Mouse (Mus musculus) CH12.LX (cell line): ENCODE measurements around the gene Sephs1. TPM values are rescaled to one million over a fixed set of nuclear protein-coding genes. Genes with fewer than 3 reads are reported as not detected.

Experiments
- DNase-seq: peaks from one replicate; pipeline ENCODE4 v3.0.0-alpha.2; 2013; ENCODE audit errors: extremely low read depth
- H3K27ac ChIP-seq: 2 replicates; pipeline ENCODE4 v1.5.1; 2012; ENCODE audit warnings: low read depth, mild to moderate bottlenecking, control low read depth, moderate library complexity; ENCODE audit not compliant: insufficient read depth
- H3K27me3 ChIP-seq: replicated peaks from 2 replicates; pipeline ENCODE3; 2012; ENCODE audit warnings: inconsistent platforms
- H3K36me3 ChIP-seq, 2 experiments: replicated peaks in 1 of 2; 2 replicates each; pipeline versions ENCODE3 to v1.6.1; 2012; ENCODE audit warnings: inconsistent platforms in 1 of 2, low read length in 1 of 2, mild to moderate bottlenecking in 1 of 2, mixed read lengths in 1 of 2, moderate library complexity in 1 of 2; ENCODE audit not compliant: control insufficient read depth in 1 of 2, insufficient read depth in 1 of 2
- H3K4me1 ChIP-seq, 2 experiments: 2 replicates each; pipeline ENCODE4 v1.6.1; 2012; ENCODE audit warnings: inconsistent platforms in 1 of 2, moderate library complexity in 1 of 2; ENCODE audit not compliant: insufficient read depth in 2 of 2, control insufficient read depth in 1 of 2
- H3K4me2 ChIP-seq: 2 replicates; pipeline ENCODE4 v1.6.1; 2012; ENCODE audit warnings: low read depth, mild to moderate bottlenecking, control low read depth; ENCODE audit not compliant: poor library complexity, insufficient read depth, severe bottlenecking
- H3K4me3 ChIP-seq, 3 experiments: fragments of 150-350 bp in 1 of 3; sonication (generic) in 1 of 3; replicated peaks in 1 of 3; 2 replicates each; pipeline versions ENCODE3 to v1.5.1; 2011 to 2012; ENCODE audit warnings: low read depth in 2 of 3, low read length in 2 of 3, mild to moderate bottlenecking in 2 of 3, moderate library complexity in 2 of 3, control low read depth in 1 of 3, improper control_type of control experiment in 1 of 3, inconsistent platforms in 1 of 3, mixed read lengths in 1 of 3; ENCODE audit not compliant: poor library complexity in 1 of 3
- H3K79me2 ChIP-seq: replicated peaks from 2 replicates; pipeline ENCODE4 v1.6.1; 2012; ENCODE audit warnings: mild to moderate bottlenecking, moderate library complexity; ENCODE audit not compliant: control insufficient read depth, poor library complexity, insufficient read depth, severe bottlenecking; ENCODE audit errors: extremely low read depth
- H3K9ac ChIP-seq: 2 replicates; pipeline ENCODE4 v1.6.1; 2012; ENCODE audit warnings: low read depth, mild to moderate bottlenecking, control low read depth, moderate library complexity; ENCODE audit not compliant: insufficient read depth
- H3K9me3 ChIP-seq: replicated peaks from 2 replicates; pipeline ENCODE3; 2012; ENCODE audit warnings: low read length, inconsistent platforms, mixed read lengths
- CHD2 ChIP-seq: IDR thresholded peaks from 2 replicates; pipeline ENCODE4 v1.6.1; 2011; ENCODE audit warnings: low read length, improper control_type of control experiment
- CTCF ChIP-seq, 2 experiments: IDR thresholded peaks in 1 of 2; conservative IDR thresholded peaks in 1 of 2; 2 replicates each; pipeline ENCODE4 v1.5.1; 2011 to 2012; ENCODE audit warnings: low read depth in 2 of 2, low read length in 2 of 2, improper control_type of control experiment in 1 of 2, inconsistent platforms in 1 of 2, mild to moderate bottlenecking in 1 of 2, moderate library complexity in 1 of 2
- E2F4 ChIP-seq: IDR thresholded peaks from 2 replicates; pipeline ENCODE4 v1.6.1; 2011; ENCODE audit warnings: low read depth, low read length, improper control_type of control experiment; ENCODE audit not compliant: insufficient replicate concordance
- GABPA ChIP-seq: IDR thresholded peaks from 2 replicates; pipeline ENCODE4 v1.6.1; 2012; ENCODE audit warnings: low read depth, low read length, improper control_type of control experiment, inconsistent platforms; ENCODE audit not compliant: insufficient replicate concordance
- HCFC1 ChIP-seq: IDR thresholded peaks from 2 replicates; pipeline ENCODE4 v1.6.1; 2012; ENCODE audit warnings: low read depth, mild to moderate bottlenecking, inconsistent platforms, low read length, improper control_type of control experiment
- IRF4 ChIP-seq: IDR thresholded peaks from 2 replicates; pipeline ENCODE4 v1.6.1; 2014; ENCODE audit warnings: low read depth, mild to moderate bottlenecking, inconsistent platforms, low read length, improper control_type of control experiment
- KAT2A ChIP-seq: IDR thresholded peaks from 2 replicates; pipeline ENCODE4 v1.6.1; 2012; ENCODE audit warnings: low read length, improper control_type of control experiment, inconsistent platforms; ENCODE audit not compliant: insufficient replicate concordance
- MAX ChIP-seq: IDR thresholded peaks from 2 replicates; pipeline ENCODE4 v1.6.1; 2011; ENCODE audit warnings: low read length, improper control_type of control experiment
- MAZ ChIP-seq: IDR thresholded peaks from 2 replicates; pipeline ENCODE4 v1.6.1; 2012; ENCODE audit warnings: low read depth, mild to moderate bottlenecking, inconsistent platforms, low read length, improper control_type of control experiment, moderate library complexity
- MEF2A ChIP-seq: IDR thresholded peaks from 2 replicates; pipeline ENCODE4 v1.6.1; 2014; ENCODE audit warnings: low read depth, mild to moderate bottlenecking, inconsistent platforms, low read length, improper control_type of control experiment, borderline replicate concordance
- MXI1 ChIP-seq: IDR thresholded peaks from 2 replicates; pipeline ENCODE4 v1.6.1; 2011; ENCODE audit warnings: mild to moderate bottlenecking, low read depth, low read length, improper control_type of control experiment
- NELFE ChIP-seq: IDR thresholded peaks from 2 replicates; pipeline ENCODE4 v1.6.1; 2011; ENCODE audit warnings: low read depth, low read length, improper control_type of control experiment
- NRF1 ChIP-seq: IDR thresholded peaks from 2 replicates; pipeline ENCODE4 v1.6.1; 2014; ENCODE audit warnings: low read depth, mild to moderate bottlenecking, inconsistent platforms, low read length, improper control_type of control experiment, moderate library complexity
- PAX5 ChIP-seq: IDR thresholded peaks from 2 replicates; pipeline ENCODE4 v1.6.1; 2012; ENCODE audit warnings: low read length, inconsistent platforms, mixed read lengths
- POLR2AphosphoS2 ChIP-seq: IDR thresholded peaks from 2 replicates; pipeline ENCODE4 v1.6.1; 2011; ENCODE audit warnings: low read depth, low read length, improper control_type of control experiment
- RAD21 ChIP-seq: IDR thresholded peaks from 2 replicates; pipeline ENCODE4 v1.6.1; 2011; ENCODE audit warnings: low read depth, mild to moderate bottlenecking, low read length, improper control_type of control experiment, moderate library complexity
- RCOR1 ChIP-seq: conservative IDR thresholded peaks from 2 replicates; pipeline ENCODE4 v1.6.1; 2012; ENCODE audit warnings: low read depth, mild to moderate bottlenecking, inconsistent platforms, low read length, improper control_type of control experiment
- SIN3A ChIP-seq: IDR thresholded peaks from 2 replicates; pipeline ENCODE4 v1.6.1; 2012; ENCODE audit warnings: low read length, improper control_type of control experiment, inconsistent platforms
- SMC3 ChIP-seq: IDR thresholded peaks from 2 replicates; pipeline ENCODE4 v1.6.1; 2011; ENCODE audit warnings: low read depth, low read length, improper control_type of control experiment
- TCF12 ChIP-seq: IDR thresholded peaks from 2 replicates; pipeline ENCODE4 v1.6.1; 2014; ENCODE audit warnings: low read depth, mild to moderate bottlenecking, inconsistent platforms, low read length, improper control_type of control experiment
- USF1 ChIP-seq: IDR thresholded peaks from 2 replicates; pipeline ENCODE4 v1.6.1; 2014; ENCODE audit warnings: low read depth, mild to moderate bottlenecking, inconsistent platforms, low read length, improper control_type of control experiment
- USF2 ChIP-seq: conservative IDR thresholded peaks from 2 replicates; pipeline ENCODE4 v1.6.1; 2011; ENCODE audit warnings: low read depth, low read length, improper control_type of control experiment
- ZC3H11A ChIP-seq: IDR thresholded peaks from 2 replicates; pipeline ENCODE4 v1.6.1; 2012; ENCODE audit warnings: low read depth, mild to moderate bottlenecking, inconsistent platforms, low read length, improper control_type of control experiment
- ZKSCAN1 ChIP-seq: IDR thresholded peaks from 2 replicates; pipeline ENCODE4 v1.6.1; 2012; ENCODE audit warnings: low read depth, inconsistent platforms, low read length, improper control_type of control experiment, borderline replicate concordance
- ZNF384 ChIP-seq: IDR thresholded peaks from 2 replicates; pipeline ENCODE4 v1.6.1; 2012; ENCODE audit warnings: low read depth, low read length, improper control_type of control experiment, inconsistent platforms
- dilution Hi-C: fragments of 300-500 bp; cut with MboI; formaldehyde crosslinking; loops from 2 replicates; pipeline ENCODE4 v1.14.3; 2020; ENCODE audit warnings: low sequenced_read_pairs; ENCODE audit not compliant: extremely low pct_unique_long_range_greater_than_20kb, extremely low pct_ligation_motif_present
- in situ Hi-C: fragments of 300-500 bp; cut with MboI; formaldehyde crosslinking; loops from 3 replicates; pipeline ENCODE4 v1.14.3; 2019; ENCODE audit warnings: low sequenced_read_pairs, low pct_ligation_motif_present, low pct_unique_long_range_greater_than_20kb, mixed read lengths
- polyA plus RNA-seq: library from polyadenylated mRNA; unstranded; fragments of >175 nt; gene quantifications from 2 replicates; pipeline ENCODE4 v1.2.1, GENCODE M21; 2012; ENCODE audit warnings: low read depth; ENCODE audit not compliant: insufficient read length
- total RNA-seq, 2 experiments: library from RNA; depleted of rRNA; stranded (reverse); fragments of 300-350 nt in 1 of 2; fragments of >200 nt in 1 of 2; gene quantifications; 2 replicates each; pipeline ENCODE4 v1.2.3; 2012 to 2014

The Sephs1 gene
- total and polyA plus RNA-seq, 3 experiments, result 39.5 to 85.8 (median 62.0) TPM

DNA sequence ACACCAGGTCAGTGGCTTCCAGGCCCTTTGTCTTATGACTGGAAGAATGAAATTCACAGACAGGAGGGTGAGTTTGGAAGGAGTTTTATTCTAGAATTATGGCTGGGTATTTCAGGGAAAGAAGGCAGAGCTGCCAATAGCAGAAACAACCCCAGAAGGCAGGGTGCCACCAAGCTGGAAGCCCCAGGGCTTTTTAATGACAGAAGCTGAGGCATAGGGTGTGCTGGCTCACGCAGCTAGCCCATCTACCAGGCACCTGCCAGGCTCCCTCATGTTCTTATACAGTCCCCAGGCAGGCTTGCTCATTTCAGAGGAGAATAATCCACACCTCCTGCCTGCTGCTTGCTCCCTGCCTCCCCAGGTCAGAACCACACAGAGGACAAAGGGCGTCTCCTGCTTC is 31.9 kb upstream of the Sephs1 start:
- no peaks in the 10 kb centered on the region for H3K79me2 ChIP-seq
- no peak overlapping the region for H3K27ac ChIP-seq
- no peak overlapping the region for H3K9ac ChIP-seq
- H3K36me3 ChIP-seq, result no peaks in the 10 kb centered on the region
- dilution Hi-C loops, result no loop called here
- no peak overlapping the region for H3K4me2 ChIP-seq
- DNase-seq, result no peak
- H3K4me3 ChIP-seq, result no peak overlapping the region
- peaks cover 0 to 9% of the 10 kb centered on the region in 2 experiments; a peak in 2 of 4 replicates for H3K4me1 ChIP-seq
- no peaks in the 10 kb centered on the region for H3K27me3 ChIP-seq
- in situ Hi-C loops, result no loop called here
- H3K9me3 ChIP-seq, result peaks cover 2% of the 10 kb centered on the region
- TF ChIP-seq NELFE, result no peak
- no peak for TF ChIP-seq MXI1
- no peak for TF ChIP-seq SMC3
- no peak for TF ChIP-seq MAZ
- no peak for TF ChIP-seq ZNF384
- TF ChIP-seq PAX5, result no peak
- TF ChIP-seq CHD2, result no peak
- TF ChIP-seq RCOR1, result no peak
- TF ChIP-seq MEF2A, result no peak
- TF ChIP-seq IRF4, result no peak
- TF ChIP-seq ZKSCAN1, result no peak
- TF ChIP-seq POLR2AphosphoS2, result no peak
- TF ChIP-seq RAD21, result no peak
- TF ChIP-seq CTCF (conservative IDR thresholded peaks at IDR 0.05 in 1 of 2, IDR thresholded peaks at IDR 0.05 in 1 of 2; ENCODE audit: low read depth in 2 of 2, low read length in 2 of 2), result no peak
- no peak for TF ChIP-seq HCFC1
- TF ChIP-seq SIN3A, result no peak
- TF ChIP-seq USF1, result no peak
- TF ChIP-seq NRF1, result no peak
- no peak for TF ChIP-seq TCF12
- TF ChIP-seq KAT2A, result no peak

DNA sequence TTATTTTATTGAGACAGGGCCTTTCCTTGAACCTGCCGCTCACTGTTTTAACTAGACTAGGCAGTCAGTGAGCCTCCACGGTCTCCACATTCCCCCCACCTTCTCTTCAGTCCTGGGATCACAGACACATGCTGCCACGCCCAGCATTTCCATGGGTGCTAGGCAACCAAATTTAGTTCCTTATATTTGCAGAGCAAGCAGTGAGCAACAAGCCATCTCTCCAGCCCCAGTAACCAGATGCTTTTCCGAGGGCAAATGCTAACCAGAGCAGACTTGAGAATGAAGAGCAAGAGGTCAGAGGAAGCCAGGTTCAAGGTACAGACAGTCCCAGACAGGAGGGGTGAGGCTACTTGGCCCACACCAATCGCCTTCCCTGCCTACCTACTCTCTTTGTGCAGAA is 24.2 kb upstream of the Sephs1 start:
- H3K27me3 ChIP-seq, result no peaks in the 10 kb centered on the region
- no peaks in the 10 kb centered on the region for H3K36me3 ChIP-seq
- H3K4me2 ChIP-seq, result no peak overlapping the region
- no peaks in the 10 kb centered on the region for H3K9me3 ChIP-seq
- H3K4me3 ChIP-seq, result no peak overlapping the region
- H3K9ac ChIP-seq, result no peak overlapping the region
- no peak overlapping the region for H3K27ac ChIP-seq
- no peak for TF ChIP-seq MAX
- no peak for TF ChIP-seq RCOR1
- no peak for TF ChIP-seq MXI1
- TF ChIP-seq SIN3A, result no peak
- TF ChIP-seq ZC3H11A, result no peak
- no peak for TF ChIP-seq RAD21
- no peak for TF ChIP-seq NRF1
- TF ChIP-seq GABPA, result no peak
- TF ChIP-seq E2F4, result no peak
- no peak for TF ChIP-seq USF2
- in situ Hi-C loops, result loop anchor here (25.0 kb wide), 1 partner anchor 220 kb away; no protein-coding TSS in a partner anchor
- peaks cover 0 to 9% of the 10 kb centered on the region in 2 experiments; a peak in 2 of 4 replicates for H3K4me1 ChIP-seq
- DNase-seq, result no peak
- dilution Hi-C loops, result no loop called here
- H3K79me2 ChIP-seq, result no peaks in the 10 kb centered on the region
